Mouse (Mus musculus): ENCODE data around the gene 6030445D17Rik. TPM values are rescaled to one million over a fixed set of nuclear protein-coding genes. Genes with fewer than 3 reads are reported as not detected.

6030445D17Rik gene
- total and polyA plus RNA-seq, 2 experiments: 0.15 to 0.18 TPM

DNA sequence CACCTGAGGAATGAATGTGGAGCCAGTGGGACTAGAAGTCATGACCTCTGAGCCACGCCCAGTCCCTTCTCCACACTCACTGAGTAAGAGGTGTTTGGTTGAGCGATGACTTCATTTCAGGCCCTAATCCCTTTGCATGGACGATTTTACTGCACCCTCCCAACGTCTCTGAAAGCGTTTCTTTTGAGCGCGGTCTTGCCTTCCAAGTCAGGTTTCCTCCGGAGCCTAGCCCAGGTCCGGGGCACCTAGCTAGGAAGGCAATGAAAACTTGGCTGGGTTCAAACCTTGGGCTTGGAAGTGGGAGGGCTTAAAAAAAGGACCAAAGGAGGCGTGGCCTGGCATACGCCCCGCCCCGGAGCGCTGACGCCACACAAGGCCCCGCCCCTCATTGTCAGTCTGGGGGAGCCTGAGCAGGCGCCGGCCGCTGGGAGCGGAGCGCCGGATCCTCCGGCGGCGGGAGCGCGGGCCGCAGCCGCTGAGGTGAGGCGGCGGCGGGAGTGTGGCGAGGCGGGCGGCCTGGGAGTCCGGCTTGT is 7.4 kb downstream of the 6030445D17Rik start, which contains the start of gene Luzp1:
TSS of gene Luzp1 (plus strand) at position 391 of the 533 bp plus-strand sequence.
- Histone ChIP-seq H3K36me3 (ENCODE audit: control insufficient read depth, insufficient read depth, low read length) (no peaks in the 10 kb centered on the region), H3K9ac (ENCODE audit: low read depth, low read length) (peak within 1 kb of the TSS; percentile 98), H3K79me2 (ENCODE audit: control insufficient read depth, insufficient read depth, low read length) (peaks cover 3% of the 10 kb centered on the region; the same call in 1 of the 2 replicates), H3K4me1 (ENCODE audit: control insufficient read depth, insufficient read depth, low read length) (peaks cover 4% of the 10 kb centered on the region; the same call in 1 of the 2 replicates), H3K27ac (replicated peaks; ENCODE audit: insufficient read depth, low read depth, low read length) (peak within 1 kb of the TSS; percentile 77), H3K27me3 (ENCODE audit: control insufficient read depth, insufficient read depth, low read length) (no peaks in the 10 kb centered on the region), H3K4me3 (ENCODE audit: insufficient read depth, low read depth, low read length) (peak within 1 kb of the TSS; percentile 94)
- TF ChIP-seq POLR2A (IDR thresholded peaks at IDR 0.05; ENCODE audit: extremely low read depth, insufficient read depth, low read length) (peak; percentile 95), CTCF (IDR thresholded peaks at IDR 0.05; ENCODE audit: low read depth, low read length) (no peak)
- DNase-seq (ENCODE audit: extremely low read depth, low read depth, low spot score): peak; percentile 78
- 3% methylated on average over 36 of the region's 36 CpGs for WGBS

DNA sequence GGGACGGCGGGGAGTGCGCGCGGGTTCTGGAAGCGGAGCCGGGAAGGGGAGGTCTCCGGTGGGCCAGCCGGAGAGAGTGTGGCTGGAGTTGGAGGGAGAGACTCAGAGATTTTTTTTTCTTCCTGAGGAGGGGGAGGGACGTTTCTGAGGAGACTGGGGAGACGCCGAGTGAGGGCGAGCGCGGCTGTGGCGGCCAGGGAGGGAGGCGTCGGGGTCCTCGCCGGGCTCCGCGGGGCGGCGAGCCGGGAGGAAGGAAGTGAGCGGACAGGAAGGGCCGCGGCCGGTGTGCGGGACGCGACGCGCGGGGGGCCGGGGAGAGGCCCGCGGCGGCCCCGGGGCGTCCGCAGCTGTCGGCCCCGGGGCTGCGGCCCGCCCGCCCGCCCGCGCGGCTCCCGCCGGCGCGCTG is 7.9 kb downstream of the 6030445D17Rik start:
- 1% methylated on average over 22 of the region's 55 CpGs for WGBS
- Histone ChIP-seq H3K36me3 (ENCODE audit: control insufficient read depth, insufficient read depth, low read length) (no peaks in the 10 kb centered on the region), H3K27ac (replicated peaks; ENCODE audit: insufficient read depth, low read depth, low read length) (peak overlapping the region; percentile 77), H3K4me1 (ENCODE audit: control insufficient read depth, insufficient read depth, low read length) (peaks cover 3% of the 10 kb centered on the region; the same call in 1 of the 2 replicates), H3K79me2 (ENCODE audit: control insufficient read depth, insufficient read depth, low read length) (peaks cover 3% of the 10 kb centered on the region; the same call in 1 of the 2 replicates), H3K4me3 (ENCODE audit: insufficient read depth, low read depth, low read length) (peak overlapping the region; percentile 94), H3K9ac (ENCODE audit: low read depth, low read length) (peak overlapping the region; percentile 98), H3K27me3 (ENCODE audit: control insufficient read depth, insufficient read depth, low read length) (no peaks in the 10 kb centered on the region)
- TF ChIP-seq CTCF (IDR thresholded peaks at IDR 0.05; ENCODE audit: low read depth, low read length): no peak
- peak; percentile 35 for DNase-seq (ENCODE audit: extremely low read depth, low read depth, low spot score)

DNA sequence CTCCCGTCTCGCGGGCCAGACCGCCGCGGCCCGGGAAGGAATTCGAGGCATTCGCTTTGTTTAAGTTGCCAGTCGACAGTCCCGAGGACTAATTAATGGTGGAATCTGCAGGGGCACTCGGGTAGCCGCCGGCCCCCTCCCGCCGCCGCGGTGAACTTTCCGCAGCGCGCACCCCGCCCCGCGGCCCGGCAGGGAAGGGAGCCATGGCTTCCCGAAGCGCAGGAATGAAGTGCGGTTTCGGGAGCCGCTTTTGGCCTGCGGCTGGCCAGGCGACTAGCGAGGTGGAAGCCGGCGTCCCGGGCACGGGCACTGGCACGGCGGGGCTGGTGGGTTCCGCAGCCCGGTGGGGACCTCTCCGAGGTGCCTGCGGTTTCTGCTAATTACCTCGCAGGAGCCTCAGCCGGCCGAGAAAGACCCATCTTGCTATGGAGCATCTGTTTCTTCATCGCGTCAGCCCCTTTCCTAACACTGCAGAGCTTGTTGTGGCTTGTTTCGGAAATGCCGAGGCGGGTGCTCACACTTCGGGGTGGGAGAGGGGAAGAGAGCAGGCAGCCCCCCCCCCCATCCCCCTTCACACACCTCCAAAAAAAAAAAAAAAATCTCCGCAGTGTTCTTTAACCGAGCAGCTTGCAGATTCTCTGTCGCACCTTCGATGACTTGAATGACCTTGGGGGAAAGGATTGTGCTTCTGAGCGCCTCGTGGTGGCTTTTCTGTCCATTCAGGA is 8.5 kb downstream of the 6030445D17Rik start:
- TF ChIP-seq CTCF (IDR thresholded peaks at IDR 0.05; ENCODE audit: low read depth, low read length): no peak
- no peak for TF ChIP-seq POLR2A (IDR thresholded peaks at IDR 0.05; ENCODE audit: extremely low read depth, insufficient read depth, low read length)
- H3K27ac ChIP-seq (replicated peaks; ENCODE audit: insufficient read depth, low read depth, low read length): peak overlapping the region; percentile 41
- H3K9ac ChIP-seq (ENCODE audit: low read depth, low read length): peak overlapping the region; percentile 98
- DNase-seq (ENCODE audit: extremely low read depth, low read depth, low spot score): peak; percentile 41
- H3K4me1 ChIP-seq (ENCODE audit: control insufficient read depth, insufficient read depth, low read length): peaks cover 3% of the 10 kb centered on the region; the same call in 1 of the 2 replicates
- peaks cover 6% of the 10 kb centered on the region; the same call in 1 of the 2 replicates for H3K79me2 ChIP-seq (ENCODE audit: control insufficient read depth, insufficient read depth, low read length)
- H3K4me3 ChIP-seq (ENCODE audit: insufficient read depth, low read depth, low read length): peak overlapping the region; percentile 94
- H3K27me3 ChIP-seq (ENCODE audit: control insufficient read depth, insufficient read depth, low read length): no peaks in the 10 kb centered on the region
- no peaks in the 10 kb centered on the region for H3K36me3 ChIP-seq (ENCODE audit: control insufficient read depth, insufficient read depth, low read length)
- under 1% methylated on average over 57 of the region's 58 CpGs for WGBS

DNA sequence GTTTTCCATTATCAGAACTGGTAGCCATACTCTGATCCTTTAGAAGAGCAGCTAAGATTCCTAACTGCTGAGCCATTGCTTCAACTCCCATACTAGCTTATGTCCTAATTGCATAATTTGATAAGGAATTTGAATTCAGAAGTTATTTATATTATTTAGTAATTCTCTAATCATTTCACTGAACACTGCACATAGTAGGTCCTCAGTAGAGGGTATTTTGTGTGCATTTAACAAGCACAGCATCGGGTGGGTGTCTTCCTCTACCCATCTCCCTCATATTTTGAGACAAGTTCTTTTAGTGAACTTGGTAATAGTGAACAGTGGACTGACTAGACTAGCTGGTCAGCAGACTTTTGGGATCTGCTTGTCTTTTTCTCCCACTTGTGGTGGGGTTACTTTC is 14.6 kb downstream of the 6030445D17Rik start:
- DNase-seq (ENCODE audit: extremely low read depth, low read depth, low spot score): no peak
- WGBS: 98% methylated on average over 1 of the region's 1 CpGs
- H3K4me3 ChIP-seq (ENCODE audit: insufficient read depth, low read depth, low read length): no peak overlapping the region
- no peaks in the 10 kb centered on the region for H3K4me1 ChIP-seq (ENCODE audit: control insufficient read depth, insufficient read depth, low read length)
- no peaks in the 10 kb centered on the region; the same call in 1 of the 2 replicates for H3K36me3 ChIP-seq (ENCODE audit: control insufficient read depth, insufficient read depth, low read length)
- no peaks in the 10 kb centered on the region for H3K27me3 ChIP-seq (ENCODE audit: control insufficient read depth, insufficient read depth, low read length)
- H3K9ac ChIP-seq (ENCODE audit: low read depth, low read length): no peak overlapping the region
- TF ChIP-seq CTCF (IDR thresholded peaks at IDR 0.05; ENCODE audit: low read depth, low read length) (no peak), POLR2A (IDR thresholded peaks at IDR 0.05; ENCODE audit: extremely low read depth, insufficient read depth, low read length) (no peak)
- no peak overlapping the region for H3K27ac ChIP-seq (replicated peaks; ENCODE audit: insufficient read depth, low read depth, low read length)
- H3K79me2 ChIP-seq (ENCODE audit: control insufficient read depth, insufficient read depth, low read length): peaks cover 28% of the 10 kb centered on the region; the same call in 1 of the 2 replicates

DNA sequence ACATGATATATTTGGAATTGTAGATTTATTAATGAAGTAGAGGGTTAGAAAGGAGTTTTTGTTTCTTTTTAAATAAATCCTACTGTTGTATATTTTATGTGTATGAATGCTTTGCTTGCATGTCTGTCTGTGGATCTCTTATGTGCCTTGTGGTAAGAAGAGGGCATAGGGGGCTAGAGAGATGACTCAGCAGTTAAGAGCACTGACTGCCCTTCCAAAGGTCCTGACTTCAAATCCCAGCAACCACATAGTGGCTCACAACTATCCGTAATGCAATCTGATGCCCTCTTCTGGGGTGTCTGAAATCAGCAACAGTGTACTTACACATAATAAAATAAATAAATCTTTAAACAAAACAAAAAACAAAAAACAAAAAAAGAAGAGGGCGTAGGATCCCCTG is 24.5 kb downstream of the 6030445D17Rik start:
- H3K27me3 ChIP-seq (ENCODE audit: control insufficient read depth, insufficient read depth, low read length): no peaks in the 10 kb centered on the region
- H3K27ac ChIP-seq (replicated peaks; ENCODE audit: insufficient read depth, low read depth, low read length): no peak overlapping the region
- DNase-seq (ENCODE audit: extremely low read depth, low read depth, low spot score): no peak
- peaks cover 18% of the 10 kb centered on the region; the same call in 1 of the 2 replicates for H3K79me2 ChIP-seq (ENCODE audit: control insufficient read depth, insufficient read depth, low read length)
- TF ChIP-seq POLR2A (IDR thresholded peaks at IDR 0.05; ENCODE audit: extremely low read depth, insufficient read depth, low read length) (no peak), CTCF (IDR thresholded peaks at IDR 0.05; ENCODE audit: low read depth, low read length) (no peak)
- H3K4me1 ChIP-seq (ENCODE audit: control insufficient read depth, insufficient read depth, low read length): 0 out of 2 replicates have a peak, but pooled peaks cover 2% of the 10 kb centered on the region
- WGBS: 79% methylated on average over 2 of the region's 2 CpGs
- no peak overlapping the region for H3K9ac ChIP-seq (ENCODE audit: low read depth, low read length)
- no peaks in the 10 kb centered on the region for H3K36me3 ChIP-seq (ENCODE audit: control insufficient read depth, insufficient read depth, low read length)
- no peak overlapping the region for H3K4me3 ChIP-seq (ENCODE audit: insufficient read depth, low read depth, low read length)
